Mouse (Mus musculus): ENCODE measurements around the gene Zfp664.

Zfp664 gene

GRCm38 (mm10) chr5:124872033-124872432, 9.5 kb downstream of the Zfp664 start:
- DNase-seq (ENCODE audit: low spot score in 2 of 2): peak; percentile 26 to 50

DNA sequence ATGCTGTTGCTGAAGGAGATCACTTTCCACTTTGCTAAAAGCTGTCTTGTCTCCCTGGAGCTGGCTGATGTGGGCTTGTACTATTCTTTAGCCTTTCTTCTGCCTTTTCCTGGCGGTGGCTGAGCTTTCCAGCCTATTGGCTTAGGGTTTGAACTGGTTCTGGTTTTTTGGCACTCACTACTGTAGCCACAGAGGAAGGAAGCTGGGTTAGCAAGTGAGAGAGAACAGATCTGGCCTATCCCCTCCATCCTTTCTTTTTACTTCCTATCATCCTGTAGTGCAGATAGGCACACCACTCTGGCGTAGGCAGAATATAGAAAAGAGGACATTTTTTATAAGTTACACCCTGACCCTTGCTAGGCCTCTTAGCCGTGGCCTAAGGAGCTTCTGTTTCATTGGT, 10.6 kb downstream of the Zfp664 start:
- peak; percentile 28 to 47 for DNase-seq (ENCODE audit: low spot score in 2 of 2)

DNA sequence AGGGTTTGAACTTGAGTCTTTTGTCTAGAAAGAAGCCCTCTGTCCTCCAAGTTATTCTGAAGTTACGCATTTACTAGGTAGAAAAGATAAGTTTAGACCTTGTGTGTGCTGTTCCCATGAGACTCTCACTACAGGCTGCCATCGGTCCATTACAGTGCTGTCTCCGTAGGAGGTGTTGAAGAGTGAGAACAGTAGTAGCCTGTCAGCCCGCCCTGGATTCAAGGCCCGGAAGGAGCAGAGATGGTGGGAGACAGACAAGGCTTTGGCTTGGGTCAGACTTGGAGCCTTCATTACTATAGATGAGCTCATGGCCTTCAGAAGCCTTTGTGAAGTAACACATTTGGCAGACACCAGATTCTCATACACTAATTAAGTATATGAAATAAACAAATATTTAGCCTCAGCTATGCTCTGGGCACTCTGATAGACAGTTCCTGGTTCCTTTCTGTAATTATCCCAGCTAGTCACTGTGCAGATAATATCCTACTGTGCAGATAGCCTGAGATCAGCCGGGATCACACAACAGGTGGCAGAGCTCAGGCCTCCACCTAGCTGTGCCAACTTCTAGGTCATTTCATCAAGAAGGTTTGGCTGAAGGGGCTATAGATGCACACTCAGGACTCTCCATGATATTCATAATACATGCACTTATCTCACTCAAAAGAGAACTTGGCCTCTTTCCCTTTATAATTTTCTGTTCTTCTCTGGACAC, 11.6 kb downstream of the Zfp664 start:
- no peak for DNase-seq (ENCODE audit: low spot score in 2 of 2)

GRCm38 (mm10) chr5:124879251-124879650, 16.8 kb downstream of the Zfp664 start:
- no peak for DNase-seq (ENCODE audit: low spot score in 2 of 2)

- DNase-seq (ENCODE audit: low spot score in 2 of 2): no peak
These were observed 17.3 kb downstream of the Zfp664 start for GRCm38 (mm10) chr5:124879801-124880200.

DNA sequence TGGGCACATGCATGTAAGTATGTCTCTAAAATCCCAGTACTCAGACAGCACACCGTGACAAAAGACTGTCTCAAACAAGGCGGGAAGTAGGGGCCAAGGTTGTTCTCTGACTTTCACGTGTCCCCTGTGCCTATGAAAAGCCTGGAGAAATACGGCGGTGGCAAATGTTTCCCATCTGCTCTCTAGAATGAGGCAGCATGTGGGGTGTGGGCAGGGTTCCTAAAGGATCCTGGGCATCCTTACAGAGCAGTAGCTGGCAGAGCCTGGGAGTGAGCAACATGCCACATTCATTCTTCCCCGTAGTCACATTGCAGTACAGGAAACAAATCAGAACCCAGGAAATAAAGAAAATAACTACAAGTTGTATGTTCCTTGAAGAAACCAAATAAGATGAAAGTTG, 21.4 kb downstream of the Zfp664 start:
- DNase-seq (ENCODE audit: low spot score in 2 of 2): no peak

DNA sequence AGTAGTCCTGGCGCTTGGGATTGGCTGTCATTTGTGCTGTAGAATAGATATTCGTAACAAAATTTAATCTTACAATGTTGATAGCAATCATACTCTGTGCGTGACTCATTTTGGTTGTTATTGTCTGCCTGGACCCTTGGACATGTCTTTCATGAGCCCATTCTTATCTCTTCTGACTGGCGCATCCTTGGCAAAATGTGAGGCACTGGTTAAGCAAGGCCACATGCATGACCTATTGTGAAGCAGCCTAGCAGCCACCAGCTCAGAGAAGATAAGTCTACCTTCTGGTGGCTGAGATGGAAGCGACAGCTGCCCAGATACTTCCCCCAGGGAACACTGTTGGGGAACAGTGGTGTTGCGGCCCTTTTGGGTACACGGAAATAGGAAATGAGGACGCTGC, 26.2 kb downstream of the Zfp664 start:
- DNase-seq (ENCODE audit: low spot score in 2 of 2): no peak

- peak; percentile 15 to 25 for DNase-seq (ENCODE audit: low spot score in 2 of 2)
These were observed 29.5 kb downstream of the Zfp664 start for GRCm38 (mm10) chr5:124891921-124892370.

- DNase-seq (ENCODE audit: low spot score in 2 of 2): no peak
These were observed 33.6 kb downstream of the Zfp664 start for GRCm38 (mm10) chr5:124896135-124896534.

GRCm38 (mm10) chr5:124899945-124900631, 37.6 kb downstream of the Zfp664 start:
- DNase-seq (ENCODE audit: low spot score in 2 of 2): peak; percentile 58 to 76

DNA sequence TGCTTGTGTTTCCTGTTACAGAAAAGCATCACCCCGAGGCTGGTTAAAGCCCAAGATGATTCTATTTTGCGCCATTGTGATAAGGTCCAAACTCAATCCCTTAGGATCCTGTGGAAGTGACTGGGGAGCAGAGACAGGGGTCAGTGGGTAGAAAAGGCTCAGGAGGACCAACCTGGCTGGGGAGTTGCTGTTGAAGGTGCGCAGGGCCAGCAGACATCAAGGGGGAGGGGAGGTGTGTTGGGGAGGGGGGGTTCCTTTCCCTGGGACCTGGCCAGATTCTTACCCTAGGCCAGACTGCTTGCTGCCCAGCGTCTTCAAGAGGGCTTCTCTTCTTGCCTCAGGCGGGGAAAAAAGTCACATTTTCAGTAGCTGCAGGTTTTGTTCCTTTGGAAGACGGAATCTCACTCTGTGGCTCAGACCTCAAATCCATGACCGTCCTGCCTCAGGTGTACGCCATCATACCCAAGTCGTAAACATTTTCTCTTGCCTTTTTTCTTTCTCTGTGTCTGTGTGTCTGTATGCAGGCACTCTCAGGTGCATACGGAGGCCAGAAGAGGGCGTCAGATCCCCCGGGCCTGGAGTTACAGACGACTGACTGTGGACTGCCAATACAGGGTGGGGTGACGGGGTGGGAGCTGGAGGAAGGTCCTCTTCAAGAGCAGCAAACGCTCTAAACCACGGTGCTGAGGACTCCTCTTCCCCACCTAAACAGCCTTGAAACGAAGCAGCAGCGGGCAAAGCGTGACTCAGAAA, 38.4 kb downstream of the Zfp664 start:
- DNase-seq (ENCODE audit: low spot score in 2 of 2): no peak

- DNase-seq (ENCODE audit: low spot score in 2 of 2): peak in 1 of 2 experiments; percentile 54
These were observed 39.2 kb downstream of the Zfp664 start for GRCm38 (mm10) chr5:124901675-124902074.

GRCm38 (mm10) chr5:124902195-124902594, 39.7 kb downstream of the Zfp664 start:
- DNase-seq (ENCODE audit: low spot score in 2 of 2): no peak

- DNase-seq (ENCODE audit: low spot score in 2 of 2): no peak
These were observed 41.4 kb downstream of the Zfp664 start for GRCm38 (mm10) chr5:124903852-124904251.

GRCm38 (mm10) chr5:124906890-124907289, 44.4 kb downstream of the Zfp664 start:
- DNase-seq (ENCODE audit: low spot score in 2 of 2): no peak

DNA sequence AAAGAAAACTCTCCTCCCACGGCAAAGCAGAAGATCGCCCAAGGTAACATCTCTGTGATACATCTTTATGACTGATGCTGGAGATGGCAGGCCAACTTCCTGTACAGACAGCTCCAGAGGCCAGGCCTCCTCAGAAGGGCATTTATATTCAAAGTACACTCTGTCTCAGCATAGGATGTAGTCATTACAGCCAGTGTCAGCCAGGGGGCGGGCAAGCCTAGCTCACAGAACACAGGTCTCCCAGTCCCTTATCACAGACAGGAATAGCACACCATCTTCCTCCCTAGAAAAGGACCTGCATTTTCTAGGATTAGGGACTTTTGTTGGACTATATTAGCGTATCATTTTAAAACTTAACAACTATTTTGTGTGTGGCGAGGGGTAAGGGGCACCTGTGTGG, 46.4 kb downstream of the Zfp664 start:
- peak; percentile 41 to 70 for DNase-seq (ENCODE audit: low spot score in 2 of 2)

GRCm38 (mm10) chr5:124912276-124912675, 49.8 kb downstream of the Zfp664 start:
- DNase-seq (ENCODE audit: low spot score in 2 of 2): no peak

DNA sequence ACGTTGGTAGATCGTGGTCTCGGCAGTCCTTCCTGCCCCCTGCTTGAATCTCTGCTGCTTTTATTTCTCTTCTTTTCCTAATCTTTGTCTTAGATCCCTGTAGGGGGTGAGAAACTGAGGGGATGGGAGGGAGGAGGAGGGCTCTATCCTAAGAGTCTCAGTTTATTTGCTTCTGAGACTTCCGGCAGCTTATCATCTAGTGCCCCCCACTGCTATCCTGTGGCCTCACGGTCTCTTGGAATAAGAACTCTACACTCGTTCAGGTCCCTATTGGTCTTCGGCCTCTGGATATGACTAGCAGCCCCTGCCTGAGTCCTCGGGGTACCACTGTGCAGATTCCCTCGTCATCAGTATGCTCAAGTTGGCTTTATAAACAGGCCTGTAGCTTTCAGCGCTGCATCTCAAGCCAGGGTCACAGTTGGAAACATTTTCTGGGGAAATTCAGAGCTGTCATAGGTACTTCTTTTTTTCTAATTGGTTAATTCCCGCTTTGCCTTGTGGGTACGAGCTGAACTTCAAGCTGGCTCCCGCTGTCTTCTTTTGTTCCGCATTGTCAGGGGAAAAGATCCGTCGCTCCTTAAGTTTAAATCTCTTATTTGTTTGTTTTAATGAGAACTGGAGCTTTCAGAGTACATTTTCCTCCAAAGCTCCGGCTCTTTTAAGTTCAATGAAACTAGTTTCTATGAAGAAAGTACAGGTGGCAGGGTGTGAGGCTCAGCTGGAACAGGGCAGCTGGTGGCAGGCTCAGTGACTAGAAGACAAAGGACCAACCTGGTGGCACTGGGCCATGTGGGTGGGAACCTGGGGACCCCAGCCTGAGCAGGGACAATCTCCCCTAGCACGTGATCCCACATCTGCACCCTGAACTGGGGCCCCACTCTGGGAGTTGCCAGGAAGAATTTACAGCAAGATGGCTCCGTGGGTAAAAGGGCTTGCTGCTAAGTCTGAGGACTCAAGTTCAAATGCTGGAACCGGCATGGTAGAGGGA, 50.7 kb downstream of the Zfp664 start:
- DNase-seq (ENCODE audit: low spot score in 2 of 2): no peak

DNA sequence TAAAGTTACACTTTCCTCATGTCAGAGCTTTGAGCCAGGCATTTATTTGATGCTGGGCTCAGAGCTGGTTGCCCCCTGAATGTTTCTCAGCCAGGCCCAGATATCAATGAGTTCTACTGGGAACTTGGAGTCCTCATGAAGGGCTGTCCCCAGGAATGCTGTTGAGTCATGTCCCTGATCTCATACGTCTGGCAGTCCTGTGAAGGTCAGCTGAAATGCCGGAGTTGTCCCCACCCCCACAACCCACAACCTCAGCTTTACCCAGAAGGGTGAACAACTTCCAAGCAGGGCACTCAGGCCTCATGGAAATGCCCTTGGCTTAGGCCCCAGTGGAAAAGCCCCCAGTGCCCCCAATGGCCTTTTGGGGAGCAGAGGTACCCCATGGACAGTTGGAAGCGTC, 57.3 kb downstream of the Zfp664 start:
- peak in 1 of 2 experiments; percentile 26 for DNase-seq (ENCODE audit: low spot score in 2 of 2)

- DNase-seq (ENCODE audit: low spot score in 2 of 2): no peak
These were observed 58.9 kb downstream of the Zfp664 start for GRCm38 (mm10) chr5:124921410-124921809.

Data from heart, adult 9 months (tissue).